Mouse (Mus musculus): Measurements from ENCODE around the gene Nynrin. TPM values are rescaled to one million over a fixed set of nuclear protein-coding genes. Genes with fewer than 3 reads are reported as not detected.

Nynrin gene
- polyA plus RNA-seq, 1 experiment from 2014 or later, result 11.0 TPM

DNA sequence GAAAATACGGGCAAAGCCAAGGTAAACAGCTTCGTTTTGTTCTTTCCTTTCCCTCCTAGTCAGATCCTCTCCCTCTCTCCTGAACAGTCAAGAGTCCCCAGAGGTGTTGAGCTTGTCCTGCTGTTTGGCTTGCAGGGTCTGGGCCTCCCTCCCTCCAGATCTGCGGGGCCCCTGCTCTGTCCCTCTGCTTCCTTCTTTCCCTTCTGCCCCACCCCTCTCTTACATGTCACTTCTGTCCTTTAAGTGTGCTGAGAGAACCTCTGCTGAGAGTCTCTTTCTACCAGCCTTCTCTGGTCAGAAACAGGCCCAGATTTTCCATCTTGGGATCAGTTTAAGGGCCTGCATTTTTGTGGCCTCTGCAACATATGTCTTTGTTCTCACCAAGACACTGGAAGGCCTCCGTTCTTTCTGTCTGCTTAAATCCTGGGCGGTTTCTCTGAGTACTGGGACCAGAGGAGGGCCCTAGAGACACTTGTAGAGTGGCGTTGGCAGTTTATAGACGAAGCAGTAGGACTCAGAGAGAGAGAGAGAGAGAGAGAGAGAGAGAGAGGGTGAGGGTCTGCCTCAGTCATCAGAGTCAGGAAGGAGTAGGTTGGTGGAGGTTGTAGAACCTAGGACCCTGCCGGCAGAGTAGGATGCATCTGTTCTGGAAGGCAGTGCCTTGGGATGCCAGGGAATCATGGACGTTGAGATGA is 743 bp downstream of the Nynrin start:
- Histone ChIP-seq H3K9ac (ENCODE audit: low read depth, low read length) (peak overlapping the region; percentile 85), H3K4me1 (ENCODE audit: control insufficient read depth, insufficient read depth, low read length) (peaks cover 38% of the 10 kb centered on the region), H3K27ac (ENCODE audit: low read length) (peak overlapping the region; percentile 84), H3K36me3 (ENCODE audit: control insufficient read depth, insufficient read depth, low read length) (no peaks in the 10 kb centered on the region), H3K4me3 (ENCODE audit: low read depth, low read length) (peak overlapping the region; percentile 63), H3K27me3 (ENCODE audit: control insufficient read depth, insufficient read depth, low read depth, low read length) (no peaks in the 10 kb centered on the region), H3K4me2 (ENCODE audit: low read length) (peak overlapping the region; percentile 90), H3K9me3 (replicated peaks; ENCODE audit: control insufficient read depth, low read length, poor library complexity, severe bottlenecking) (no peaks in the 10 kb centered on the region)
- WGBS, result 0% methylated on average over 9 of the region's 9 CpGs
- peak; percentile 30 for ATAC-seq

DNA sequence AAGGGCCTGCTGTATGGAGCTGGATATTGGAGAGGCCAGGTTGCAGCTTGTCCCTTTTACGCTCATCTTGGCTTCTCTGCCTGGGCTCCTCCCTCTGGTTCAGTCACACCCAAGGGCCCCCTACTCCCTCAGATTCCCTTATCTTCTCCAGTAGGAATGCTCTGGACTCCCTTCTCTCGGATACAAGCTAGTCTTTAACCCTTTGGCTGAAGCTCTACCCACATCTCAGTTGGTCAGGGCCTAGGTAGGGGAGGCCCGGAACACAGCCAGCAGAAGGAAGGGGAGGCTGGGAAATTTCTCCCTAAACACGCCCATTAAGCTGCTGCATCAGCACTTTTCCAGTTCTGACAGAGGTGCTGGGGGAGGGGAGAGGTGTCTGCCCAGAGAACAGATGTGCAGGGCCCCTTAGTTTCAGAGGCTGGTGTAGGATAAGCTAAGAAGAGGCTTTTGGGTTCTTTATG is 1.3 kb downstream of the Nynrin start:
- Histone ChIP-seq H3K9ac (ENCODE audit: low read depth, low read length) (peak overlapping the region; percentile 85), H3K27me3 (ENCODE audit: control insufficient read depth, insufficient read depth, low read depth, low read length) (no peaks in the 10 kb centered on the region), H3K4me1 (ENCODE audit: control insufficient read depth, insufficient read depth, low read length) (peaks cover 38% of the 10 kb centered on the region), H3K27ac (ENCODE audit: low read length) (peak overlapping the region; percentile 84), H3K9me3 (replicated peaks; ENCODE audit: control insufficient read depth, low read length, poor library complexity, severe bottlenecking) (no peaks in the 10 kb centered on the region), H3K36me3 (ENCODE audit: control insufficient read depth, insufficient read depth, low read length) (no peaks in the 10 kb centered on the region), H3K4me3 (ENCODE audit: low read depth, low read length) (peak overlapping the region; percentile 63), H3K4me2 (ENCODE audit: low read length) (peak overlapping the region; percentile 90)
- WGBS, result 2% methylated on average over 4 of the region's 4 CpGs
- ATAC-seq, result peak; percentile 30

DNA sequence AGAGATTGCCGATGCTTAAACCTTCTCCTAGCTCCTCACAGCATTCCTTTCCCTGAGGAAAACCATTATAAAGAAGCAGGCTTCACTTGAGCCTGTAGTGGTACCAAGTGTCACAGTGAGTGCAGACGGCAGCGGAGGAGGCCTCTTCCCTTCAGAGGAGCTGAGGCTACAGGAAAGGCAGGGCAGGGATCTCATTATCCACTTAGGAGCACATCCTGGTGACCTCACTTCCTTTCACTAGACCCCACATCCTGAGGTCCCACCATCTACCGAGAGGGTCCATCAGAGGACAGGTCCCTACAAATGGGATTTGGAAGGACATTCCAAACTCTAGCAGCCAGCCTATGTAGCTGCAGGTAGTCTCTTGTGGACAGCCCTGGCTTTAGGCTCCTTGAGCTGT is 3.8 kb downstream of the Nynrin start:
- H3K9ac ChIP-seq (ENCODE audit: low read depth, low read length), result no peak overlapping the region
- no peaks in the 10 kb centered on the region for H3K36me3 ChIP-seq (ENCODE audit: control insufficient read depth, insufficient read depth, low read length)
- H3K4me2 ChIP-seq (ENCODE audit: low read length), result peak overlapping the region; percentile 1; the same call in 1 of the 2 replicates
- H3K27me3 ChIP-seq (ENCODE audit: control insufficient read depth, insufficient read depth, low read depth, low read length), result no peaks in the 10 kb centered on the region
- WGBS, result 75% methylated on average over 4 of the region's 4 CpGs
- peaks cover 44% of the 10 kb centered on the region for H3K4me1 ChIP-seq (ENCODE audit: control insufficient read depth, insufficient read depth, low read length)
- no peak overlapping the region for H3K27ac ChIP-seq (ENCODE audit: low read length)
- no peak for ATAC-seq
- H3K9me3 ChIP-seq (replicated peaks; ENCODE audit: control insufficient read depth, low read length, poor library complexity, severe bottlenecking), result no peaks in the 10 kb centered on the region
- no peak overlapping the region for H3K4me3 ChIP-seq (ENCODE audit: low read depth, low read length)

DNA sequence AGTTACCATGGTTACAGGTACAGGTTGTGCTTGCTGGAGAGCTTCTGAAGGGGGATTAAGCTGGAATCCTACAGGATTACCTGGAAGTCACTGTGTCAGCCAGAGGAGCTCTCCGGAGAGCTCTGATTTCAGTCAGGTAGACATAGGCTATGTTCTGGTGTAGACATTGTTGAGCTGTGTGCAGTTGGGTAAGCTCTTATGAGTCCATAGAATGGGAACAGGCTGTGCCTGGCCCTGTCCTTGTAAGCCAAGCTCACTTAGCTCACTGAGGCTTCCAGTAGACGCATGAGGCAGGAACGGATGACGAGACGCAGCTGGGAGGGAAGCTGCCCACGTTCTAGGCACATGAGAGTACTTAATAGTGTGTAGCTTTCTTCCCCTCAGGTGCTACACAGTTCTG is 8.4 kb downstream of the Nynrin start:
- no peaks in the 10 kb centered on the region for H3K9me3 ChIP-seq (replicated peaks; ENCODE audit: control insufficient read depth, low read length, poor library complexity, severe bottlenecking)
- H3K4me3 ChIP-seq (ENCODE audit: low read depth, low read length), result no peak overlapping the region
- no peak overlapping the region for H3K9ac ChIP-seq (ENCODE audit: low read depth, low read length)
- peaks cover 18% of the 10 kb centered on the region for H3K4me1 ChIP-seq (ENCODE audit: control insufficient read depth, insufficient read depth, low read length)
- no peaks in the 10 kb centered on the region for H3K27me3 ChIP-seq (ENCODE audit: control insufficient read depth, insufficient read depth, low read depth, low read length)
- WGBS, result 72% methylated on average over 6 of the region's 6 CpGs
- no peak overlapping the region for H3K4me2 ChIP-seq (ENCODE audit: low read length)
- ATAC-seq, result no peak
- peaks cover 11% of the 10 kb centered on the region for H3K36me3 ChIP-seq (ENCODE audit: control insufficient read depth, insufficient read depth, low read length)
- H3K27ac ChIP-seq (ENCODE audit: low read length), result no peak overlapping the region

DNA sequence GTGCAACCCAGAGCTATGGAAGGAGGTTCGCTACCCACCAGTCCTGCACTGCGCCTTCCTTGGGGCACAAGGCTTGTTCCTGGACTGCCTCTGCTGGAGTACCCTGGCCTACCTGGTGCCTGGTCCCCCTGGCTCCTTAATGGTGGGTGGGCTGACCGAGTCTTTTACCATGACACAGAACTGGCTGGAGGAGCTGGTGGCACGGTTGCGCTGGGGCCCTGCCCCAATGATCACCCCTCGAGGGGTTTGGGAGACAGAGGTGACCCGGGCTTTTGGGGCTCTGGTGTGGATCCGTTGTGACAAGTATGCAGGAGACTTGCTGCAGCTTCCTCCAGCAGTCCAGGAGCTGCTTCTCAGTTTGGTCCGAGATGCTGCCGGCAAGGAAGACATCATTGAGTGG is 9.2 kb downstream of the Nynrin start:
- WGBS, result 97% methylated on average over 10 of the region's 10 CpGs
- H3K36me3 ChIP-seq (ENCODE audit: control insufficient read depth, insufficient read depth, low read length), result peaks cover 15% of the 10 kb centered on the region

DNA sequence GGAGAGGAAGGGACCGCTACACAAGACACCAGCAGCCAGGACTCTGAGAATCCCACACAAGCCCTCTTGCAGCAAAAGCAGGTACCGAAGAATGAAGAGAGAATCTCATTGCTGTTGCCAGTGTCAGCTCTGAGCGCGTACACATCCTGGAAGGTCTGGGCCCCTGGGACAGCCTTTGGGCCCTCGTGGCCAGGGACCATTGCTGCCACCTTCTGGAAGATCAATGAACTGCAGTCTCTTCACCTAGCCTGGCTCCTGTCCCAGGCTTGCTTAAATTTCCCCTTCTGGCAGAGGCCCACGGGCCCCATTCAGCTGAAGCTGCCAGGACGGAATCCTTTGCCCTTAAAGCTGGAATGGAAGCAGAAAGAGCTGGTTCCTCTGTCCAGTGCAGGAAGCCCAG is 10.0 kb downstream of the Nynrin start:
- WGBS, result 25% methylated on average over 7 of the region's 7 CpGs
- H3K9ac ChIP-seq (ENCODE audit: low read depth, low read length), result no peak overlapping the region
- no peaks in the 10 kb centered on the region for H3K9me3 ChIP-seq (replicated peaks; ENCODE audit: control insufficient read depth, low read length, poor library complexity, severe bottlenecking)
- peaks cover 23% of the 10 kb centered on the region for H3K36me3 ChIP-seq (ENCODE audit: control insufficient read depth, insufficient read depth, low read length)
- H3K4me2 ChIP-seq (ENCODE audit: low read length), result no peak overlapping the region
- H3K27me3 ChIP-seq (ENCODE audit: control insufficient read depth, insufficient read depth, low read depth, low read length), result no peaks in the 10 kb centered on the region
- no peak for ATAC-seq
- H3K4me1 ChIP-seq (ENCODE audit: control insufficient read depth, insufficient read depth, low read length), result peaks cover 8% of the 10 kb centered on the region
- H3K4me3 ChIP-seq (ENCODE audit: low read depth, low read length), result no peak overlapping the region
- H3K27ac ChIP-seq (ENCODE audit: low read length), result no peak overlapping the region

More for the DNA sequence above, 9.2 kb downstream of the Nynrin start:
- Histone ChIP-seq H3K27ac (ENCODE audit: low read length) (no peak overlapping the region), H3K27me3 (ENCODE audit: control insufficient read depth, insufficient read depth, low read depth, low read length) (no peaks in the 10 kb centered on the region), H3K9ac (ENCODE audit: low read depth, low read length) (no peak overlapping the region), H3K4me3 (ENCODE audit: low read depth, low read length) (no peak overlapping the region), H3K4me1 (ENCODE audit: control insufficient read depth, insufficient read depth, low read length) (peaks cover 10% of the 10 kb centered on the region), H3K4me2 (ENCODE audit: low read length) (no peak overlapping the region), H3K9me3 (replicated peaks; ENCODE audit: control insufficient read depth, low read length, poor library complexity, severe bottlenecking) (no peaks in the 10 kb centered on the region)
- ATAC-seq, result no peak

DNA sequence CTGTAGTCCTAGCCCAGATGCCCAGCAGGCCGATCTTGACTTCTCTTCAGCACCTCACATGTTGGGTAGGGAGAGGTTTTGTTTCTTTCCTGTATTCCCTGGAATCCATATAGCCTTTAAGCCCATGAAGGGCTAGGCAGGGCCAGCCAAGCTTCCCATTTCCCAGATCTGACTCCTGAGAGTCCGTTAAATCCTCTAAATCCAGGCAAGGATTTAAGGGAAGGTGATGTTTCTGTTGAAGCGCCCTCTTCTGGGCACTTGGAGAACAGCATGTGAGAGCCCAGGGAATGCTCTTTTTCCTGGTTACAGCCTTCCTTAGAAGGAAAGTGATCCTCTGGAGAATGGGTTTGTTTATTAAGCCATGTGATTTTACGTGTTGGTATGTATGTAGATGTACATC is 13.2 kb downstream of the Nynrin start:
- no peak overlapping the region for H3K4me3 ChIP-seq (ENCODE audit: low read depth, low read length)
- no peak overlapping the region for H3K27ac ChIP-seq (ENCODE audit: low read length)
- H3K9me3 ChIP-seq (replicated peaks; ENCODE audit: control insufficient read depth, low read length, poor library complexity, severe bottlenecking), result no peaks in the 10 kb centered on the region
- H3K36me3 ChIP-seq (ENCODE audit: control insufficient read depth, insufficient read depth, low read length), result peaks cover 35% of the 10 kb centered on the region
- H3K9ac ChIP-seq (ENCODE audit: low read depth, low read length), result no peak overlapping the region
- WGBS, result 37% methylated on average over 4 of the region's 4 CpGs
- ATAC-seq, result no peak
- no peak overlapping the region for H3K4me2 ChIP-seq (ENCODE audit: low read length)
- H3K4me1 ChIP-seq (ENCODE audit: control insufficient read depth, insufficient read depth, low read length), result peaks cover under 1% of the 10 kb centered on the region
- no peaks in the 10 kb centered on the region for H3K27me3 ChIP-seq (ENCODE audit: control insufficient read depth, insufficient read depth, low read depth, low read length)

DNA sequence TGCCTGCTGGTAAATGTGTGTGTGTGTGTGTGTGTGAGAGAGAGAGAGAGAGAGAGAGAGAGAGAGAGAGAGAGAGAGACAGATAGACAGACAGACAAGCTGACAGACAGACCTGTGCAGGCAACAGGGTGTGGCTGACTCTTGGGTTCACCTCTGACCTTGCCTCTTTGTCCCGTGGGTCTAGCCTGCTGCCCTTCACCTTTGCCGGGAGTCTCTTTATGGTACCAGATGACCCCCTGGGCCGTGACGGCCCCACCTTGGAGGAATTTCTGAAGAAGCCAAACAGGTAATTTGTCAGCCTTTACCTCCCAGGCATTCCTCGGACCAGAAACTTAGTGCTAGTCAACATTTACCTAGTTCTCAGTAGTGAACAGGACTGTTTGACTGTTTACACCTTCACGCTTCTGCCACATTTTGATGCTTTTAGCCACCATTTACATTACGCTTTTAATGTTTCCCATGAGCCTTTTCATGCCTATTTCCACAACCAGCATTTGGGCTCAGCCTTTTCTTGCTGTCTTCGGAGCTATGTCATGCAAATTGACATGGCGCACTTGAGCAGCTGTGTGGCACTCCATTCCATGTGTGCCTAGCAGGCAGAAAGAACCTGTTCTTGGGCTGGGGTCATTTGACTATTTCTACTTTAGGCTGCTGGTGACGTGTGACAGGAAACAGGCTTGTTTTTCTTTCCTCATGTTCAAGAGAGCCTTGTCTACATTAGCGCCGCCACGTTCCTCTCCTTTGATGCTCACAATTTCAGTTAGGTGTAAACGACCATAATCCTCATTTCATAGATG is 14.6 kb downstream of the Nynrin start:
- Histone ChIP-seq H3K9me3 (replicated peaks; ENCODE audit: control insufficient read depth, low read length, poor library complexity, severe bottlenecking) (no peaks in the 10 kb centered on the region), H3K36me3 (ENCODE audit: control insufficient read depth, insufficient read depth, low read length) (peaks cover 42% of the 10 kb centered on the region)

DNA sequence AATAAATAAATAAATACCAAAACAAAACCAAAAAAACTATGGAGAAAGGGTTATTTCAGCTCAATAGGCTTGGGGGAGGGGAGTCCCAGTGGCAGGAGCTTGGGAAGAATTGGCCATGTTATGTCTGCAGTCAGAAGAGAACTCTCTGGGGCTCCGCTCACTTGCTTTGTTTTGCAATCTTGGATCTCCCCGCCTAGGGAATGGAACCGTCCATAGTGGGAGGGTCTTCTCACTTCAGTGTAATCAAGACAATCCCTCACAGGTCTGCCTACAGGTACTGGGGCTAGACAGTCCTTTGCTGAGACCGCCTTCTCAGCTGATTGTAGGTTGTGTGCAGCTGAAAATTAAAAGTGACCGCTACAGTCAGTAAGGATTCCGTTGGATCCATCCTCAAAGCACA is 15.7 kb downstream of the Nynrin start:
- 97% methylated on average over 6 of the region's 6 CpGs for WGBS
- Histone ChIP-seq H3K9ac (ENCODE audit: low read depth, low read length) (no peak overlapping the region), H3K4me3 (ENCODE audit: low read depth, low read length) (no peak overlapping the region), H3K27ac (ENCODE audit: low read length) (no peak overlapping the region), H3K4me1 (ENCODE audit: control insufficient read depth, insufficient read depth, low read length) (peaks cover 10% of the 10 kb centered on the region; the same call in 1 of the 2 replicates), H3K27me3 (ENCODE audit: control insufficient read depth, insufficient read depth, low read depth, low read length) (no peaks in the 10 kb centered on the region), H3K4me2 (ENCODE audit: low read length) (no peak overlapping the region), H3K9me3 (replicated peaks; ENCODE audit: control insufficient read depth, low read length, poor library complexity, severe bottlenecking) (no peaks in the 10 kb centered on the region), H3K36me3 (ENCODE audit: control insufficient read depth, insufficient read depth, low read length) (peaks cover 37% of the 10 kb centered on the region)
- ATAC-seq, result no peak

More for the DNA sequence above, 14.6 kb downstream of the Nynrin start:
- WGBS, result 90% methylated on average over 14 of the region's 14 CpGs
- H3K27ac ChIP-seq (ENCODE audit: low read length), result no peak overlapping the region
- H3K9ac ChIP-seq (ENCODE audit: low read depth, low read length), result no peak overlapping the region
- no peak for ATAC-seq
- no peaks in the 10 kb centered on the region for H3K27me3 ChIP-seq (ENCODE audit: control insufficient read depth, insufficient read depth, low read depth, low read length)
- no peak overlapping the region for H3K4me3 ChIP-seq (ENCODE audit: low read depth, low read length)
- H3K4me1 ChIP-seq (ENCODE audit: control insufficient read depth, insufficient read depth, low read length), result peaks cover 2% of the 10 kb centered on the region; the same call in 1 of the 2 replicates
- H3K4me2 ChIP-seq (ENCODE audit: low read length), result no peak overlapping the region
